Mouse (Mus musculus) c-Kit-positive CD71-negative TER-119-negative erythroid progenitor cells, embryonic 14.5 days (primary cell): ENCODE data around the gene Ralgapa2.

ENCODE experiments used
- DNase-seq: peaks from one replicate; pipeline ENCODE4 v3.0.0-alpha.2; 2013; ENCODE audit warnings: low read depth

The Ralgapa2 gene

GRCm38 (mm10) chr2:146220591-146221075 is 291.5 kb downstream of the Ralgapa2 start:
- no peak for DNase-seq

GRCm38 (mm10) chr2:146219791-146220190 is 292.4 kb downstream of the Ralgapa2 start:
- no peak for DNase-seq

DNA sequence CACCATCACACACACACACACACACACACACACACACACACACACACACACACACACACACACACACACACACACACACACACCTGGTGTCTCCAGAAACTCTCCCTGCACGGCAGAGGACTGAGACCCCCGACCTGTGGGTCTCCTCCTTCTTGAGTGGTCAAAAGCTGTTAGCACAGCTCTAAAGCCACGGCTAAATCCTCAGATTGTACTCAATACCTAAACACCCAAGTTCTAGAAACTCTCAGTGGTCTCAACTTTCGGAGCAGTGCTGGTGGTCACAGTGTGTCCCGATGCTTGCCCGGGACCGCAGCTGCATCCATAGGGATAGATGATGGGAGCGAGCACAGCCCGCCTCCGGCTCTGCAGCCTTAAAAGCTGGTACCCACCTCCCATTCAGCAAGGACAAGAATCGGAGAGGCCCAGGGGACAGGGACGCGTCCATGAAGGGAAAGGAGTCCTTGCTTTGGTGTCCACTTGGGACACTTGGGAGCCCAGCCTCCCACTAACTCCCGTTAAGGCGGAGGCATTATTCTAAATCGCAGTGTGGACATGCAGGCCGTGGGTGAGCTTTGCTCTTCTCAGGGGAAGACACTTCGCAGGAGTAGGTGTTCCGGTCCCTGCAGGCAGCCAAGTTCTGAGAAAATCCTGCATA is 293.1 kb downstream of the Ralgapa2 start:
- DNase-seq, result no peak

GRCm38 (mm10) chr2:146218161-146218691 is 293.9 kb downstream of the Ralgapa2 start:
- DNase-seq, result no peak

DNA sequence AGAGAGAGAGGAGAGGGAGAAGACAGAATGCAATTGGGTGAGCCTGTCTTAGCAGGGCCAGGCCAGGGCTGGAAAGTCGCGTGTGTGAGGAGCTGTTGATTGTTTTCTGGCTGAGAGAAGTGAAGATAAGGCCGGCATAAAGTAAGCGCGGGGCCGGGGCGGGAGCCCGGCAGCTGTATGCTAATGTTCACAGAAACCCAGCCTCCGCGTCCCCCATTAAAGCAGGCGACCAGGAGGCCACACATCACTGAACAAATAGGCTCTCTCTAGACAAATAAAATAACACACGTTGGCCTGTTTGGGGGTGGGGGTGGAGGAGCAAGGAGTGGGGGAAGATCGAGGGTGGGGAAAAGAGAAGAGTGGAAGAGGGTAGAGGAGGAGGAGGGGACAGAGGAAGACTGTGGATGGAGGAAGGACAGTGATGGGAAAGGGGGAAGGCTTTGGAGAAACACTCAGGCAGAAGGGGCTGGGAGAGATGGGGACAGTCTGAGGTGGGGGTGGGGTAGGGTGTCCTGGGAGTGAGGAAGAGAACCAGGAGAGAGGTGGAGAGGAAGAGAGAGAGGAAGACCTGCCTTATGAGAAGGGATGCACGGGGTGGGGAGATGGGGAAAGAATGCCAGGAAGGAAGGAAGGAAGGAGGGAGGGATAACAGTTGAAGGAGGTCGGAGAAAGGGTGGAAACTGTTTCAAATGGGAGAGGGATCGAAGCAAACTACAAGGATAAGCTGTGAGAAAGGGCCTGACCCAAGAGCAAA is 294.7 kb downstream of the Ralgapa2 start:
- DNase-seq, result no peak

DNA sequence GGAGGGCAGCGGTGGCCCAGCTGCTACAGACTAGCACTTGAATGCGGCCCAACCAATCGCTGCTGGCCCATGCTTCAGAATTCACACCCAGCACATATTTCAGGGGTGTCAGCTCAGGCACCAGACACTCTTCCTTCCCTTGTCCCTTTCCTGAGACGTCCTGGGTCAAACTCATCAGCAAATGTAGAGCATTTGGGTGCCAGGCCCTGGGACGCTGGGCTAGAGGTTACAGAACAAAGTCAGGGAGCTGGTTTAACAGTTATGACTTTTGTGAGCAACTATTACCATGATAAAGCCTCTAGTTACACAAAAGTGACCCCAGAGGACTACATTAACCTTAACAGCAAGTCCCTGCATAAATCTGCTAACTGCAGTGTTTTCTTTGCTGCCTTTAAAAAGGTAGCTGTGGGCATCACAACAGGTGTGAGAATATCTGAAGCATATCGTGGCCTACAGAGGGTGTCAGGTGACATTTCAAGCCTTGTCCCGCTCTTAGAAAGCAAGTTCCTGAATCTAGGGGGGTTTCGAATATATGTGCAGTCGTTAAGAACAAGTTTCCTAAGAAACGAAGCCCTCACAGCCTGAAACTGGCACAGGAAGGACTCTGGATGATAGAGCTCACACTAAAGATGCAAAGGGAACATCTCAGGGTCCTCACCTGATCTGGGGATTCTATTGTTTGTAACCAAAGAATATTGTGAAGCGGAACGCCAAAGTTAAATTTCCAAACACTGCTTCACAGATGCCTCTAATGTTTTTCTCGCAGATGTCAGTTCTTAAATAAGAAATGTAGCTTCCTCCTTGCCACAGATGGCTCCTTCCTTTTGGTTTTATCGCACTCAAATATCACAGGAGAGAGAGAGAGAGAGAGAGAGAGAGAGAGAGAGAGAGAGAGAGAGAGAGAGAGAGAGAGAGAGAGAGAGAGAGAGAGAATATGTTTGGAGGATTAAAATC is 295.8 kb downstream of the Ralgapa2 start:
- DNase-seq, result no peak

DNA sequence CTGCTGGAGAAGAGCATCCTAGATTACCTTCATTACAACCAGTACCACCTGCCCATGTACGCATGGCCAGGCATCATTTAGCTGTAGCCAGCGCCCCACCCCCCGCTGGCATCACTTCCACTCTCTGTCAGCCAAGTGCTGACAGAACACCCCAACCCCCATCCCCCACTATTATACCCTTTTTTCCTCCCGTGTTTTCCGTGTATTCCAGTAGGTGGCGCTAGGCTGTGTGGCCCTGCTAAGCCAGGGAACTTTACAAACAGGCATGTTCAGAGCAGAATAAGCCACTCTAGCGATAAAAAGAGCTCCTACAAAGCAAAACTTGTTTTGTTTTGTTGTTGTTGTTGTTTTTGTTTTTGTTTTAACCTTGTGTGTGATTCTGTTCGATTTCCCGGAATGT is 297.4 kb downstream of the Ralgapa2 start:
- DNase-seq, result no peak

DNA sequence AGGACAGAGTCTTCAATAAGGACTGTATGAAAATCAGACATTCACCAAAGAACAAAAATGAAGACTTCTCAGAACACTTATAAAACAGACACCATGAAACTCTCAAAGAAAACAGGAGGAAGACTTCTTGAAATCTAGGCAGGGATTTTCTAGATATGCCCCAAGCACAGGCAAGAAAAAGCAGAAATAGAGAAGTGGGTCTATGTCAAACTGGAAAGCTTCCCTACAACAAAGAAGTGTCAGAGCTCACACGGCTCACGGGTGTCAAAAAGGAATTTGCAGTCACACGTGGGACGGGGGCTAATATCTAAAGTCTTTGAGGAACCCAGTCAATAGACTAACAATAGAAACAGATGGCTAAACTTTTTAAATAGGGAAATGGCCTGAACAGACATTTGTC is 301.2 kb downstream of the Ralgapa2 start:
- no peak for DNase-seq

DNA sequence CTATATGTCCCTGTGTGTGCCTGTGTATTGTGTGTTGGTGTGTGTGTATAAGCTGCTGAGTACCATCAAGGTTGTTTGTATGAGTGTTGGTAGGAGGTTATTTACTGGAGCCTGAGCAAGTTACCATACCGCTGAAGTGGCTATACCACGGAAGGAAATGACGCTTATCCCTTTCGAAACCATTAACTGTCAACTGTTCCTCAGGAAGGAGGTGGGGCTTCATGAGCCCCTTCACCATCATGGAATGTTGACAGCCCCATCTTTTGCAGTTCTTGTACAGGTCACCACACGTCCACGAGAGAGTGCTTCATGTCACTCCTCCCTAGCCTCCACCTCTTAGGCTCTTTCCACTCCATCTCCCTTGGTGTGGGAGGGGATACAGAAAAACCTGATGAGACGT is 314.2 kb downstream of the Ralgapa2 start:
- no peak for DNase-seq

DNA sequence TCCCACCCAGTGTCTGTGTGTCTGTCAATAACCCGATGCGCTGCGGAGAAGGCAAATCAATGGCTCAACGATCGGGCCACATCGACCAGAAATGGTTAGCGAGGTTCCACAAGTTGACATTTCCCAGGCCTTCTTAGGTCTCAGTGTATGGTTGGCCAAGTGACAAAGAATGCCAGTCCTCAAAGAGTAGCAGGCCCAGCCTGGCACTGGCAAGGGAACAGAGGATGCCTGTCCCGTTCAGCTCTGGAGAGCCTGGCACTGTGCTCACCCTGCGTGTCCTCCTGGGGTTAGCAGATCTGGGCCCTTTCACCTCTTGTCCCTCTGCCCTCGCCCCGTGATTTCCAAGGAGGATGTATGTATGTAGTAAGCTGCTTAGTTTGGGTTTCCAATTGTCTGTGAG is 316.0 kb downstream of the Ralgapa2 start:
- DNase-seq, result no peak
